Mouse (Mus musculus): ENCODE results near the gene Dolpp1.

Gene Dolpp1

DNA sequence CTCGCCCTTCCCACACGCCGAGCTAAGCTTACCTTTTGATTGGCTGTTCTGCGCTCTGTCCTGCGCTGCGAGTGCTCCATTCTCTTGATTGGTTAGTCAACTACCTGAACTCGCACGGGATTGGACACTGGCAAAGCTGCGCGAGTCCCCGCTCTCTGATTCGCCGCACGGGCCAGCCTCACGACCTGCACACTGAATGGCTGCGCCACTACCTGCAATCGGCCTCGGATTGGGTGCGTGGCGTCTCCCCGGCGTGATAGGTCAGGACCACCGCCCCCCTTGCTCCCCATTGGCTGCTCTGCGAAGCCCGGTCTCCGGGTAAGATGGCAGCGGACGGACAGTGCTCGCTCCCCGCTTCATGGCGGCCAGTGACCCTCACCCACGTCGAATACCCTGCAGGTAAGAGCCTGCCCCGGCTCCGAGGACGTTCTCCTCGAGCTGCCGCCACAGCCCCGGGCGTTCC, at the start of gene Dolpp1:
Gene Dolpp1 (plus strand): TSS at position 141 of the 463 bp plus-strand sequence.
- peak; percentile 98 for DNase-seq (ENCODE audit: low read depth, low spot score)

DNA sequence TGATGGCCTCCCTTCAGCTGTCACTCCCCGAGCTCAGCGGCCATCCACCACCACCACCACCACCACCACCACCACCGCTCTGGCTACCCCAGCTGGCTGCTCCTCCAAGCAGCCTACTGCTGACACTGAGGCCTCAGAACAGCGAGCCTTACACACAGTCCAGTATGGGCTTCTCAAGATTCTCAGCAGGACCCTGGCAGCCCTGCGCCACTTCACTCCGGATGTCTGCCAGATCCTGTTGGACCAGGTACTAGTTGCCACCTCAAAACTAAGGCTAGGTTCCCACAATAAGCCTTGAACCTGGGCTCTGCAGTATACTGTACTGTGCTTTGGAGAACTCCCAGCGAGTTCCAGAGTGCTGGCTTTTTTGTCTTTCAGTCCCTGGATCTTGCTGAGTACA, 49.5 kb upstream of the Dolpp1 start:
- no peak for DNase-seq (ENCODE audit: low read depth, low spot score)

DNA sequence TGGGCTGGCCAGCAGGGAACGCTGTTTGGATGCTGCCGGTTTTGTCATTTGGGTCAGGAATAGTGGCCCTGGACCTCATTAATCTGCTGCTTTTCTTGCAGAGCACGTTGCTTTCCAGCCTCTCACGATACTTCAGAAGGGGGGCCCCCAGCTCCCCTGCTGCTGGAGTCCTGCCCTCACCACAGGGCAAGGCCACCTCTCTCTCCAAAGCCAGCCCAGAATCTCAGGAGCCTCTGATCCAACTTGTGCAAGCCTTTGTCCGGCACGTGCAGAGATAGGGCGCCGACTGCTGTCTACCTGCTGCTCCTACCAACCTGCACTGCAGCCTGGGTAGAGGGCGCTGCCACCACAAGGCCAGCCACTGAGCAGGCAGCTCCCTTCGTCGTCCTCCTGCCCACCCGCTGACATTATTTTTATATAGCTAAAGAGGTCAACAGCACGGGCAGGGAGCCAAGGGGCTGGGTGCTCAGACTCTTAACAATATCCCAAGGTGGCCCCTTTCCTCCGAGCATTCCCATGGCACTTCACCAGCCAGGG, 48.4 kb upstream of the Dolpp1 start:
- DNase-seq (ENCODE audit: low read depth, low spot score), result no peak

DNA sequence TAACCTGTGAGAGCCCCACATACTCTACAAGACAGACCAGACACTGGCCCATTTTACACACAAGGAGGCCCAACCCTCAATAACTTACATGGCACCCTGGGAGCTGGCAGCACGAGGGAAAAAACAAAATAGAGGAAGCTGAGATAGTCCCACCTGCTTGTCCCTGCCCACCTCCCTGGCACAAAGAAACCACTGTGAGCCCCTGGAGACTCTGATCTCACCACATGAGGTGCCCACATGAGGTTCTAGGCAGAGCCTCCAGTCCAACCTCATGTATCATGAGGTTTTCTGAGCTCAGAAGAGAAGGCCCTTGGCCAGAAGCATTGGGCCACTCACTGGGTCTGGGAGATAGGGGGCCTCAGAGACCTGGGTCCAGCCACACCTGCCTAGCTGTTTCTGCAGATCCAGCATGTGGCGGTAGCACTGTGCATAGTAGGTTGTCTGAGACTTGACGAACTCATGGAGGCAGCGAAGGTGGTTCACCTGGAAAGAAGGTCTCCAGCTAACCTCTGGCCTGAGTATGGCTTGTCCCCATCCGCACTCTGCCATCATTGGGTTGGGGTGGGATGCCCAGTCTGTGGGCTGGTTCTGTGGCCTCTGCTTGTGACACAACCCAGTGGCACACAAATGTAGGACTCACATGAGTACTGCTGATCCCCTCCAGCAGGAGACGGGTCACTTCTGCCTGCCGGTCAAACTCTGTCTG, 45.9 kb upstream of the Dolpp1 start:
- DNase-seq (ENCODE audit: low read depth, low spot score), result no peak

DNA sequence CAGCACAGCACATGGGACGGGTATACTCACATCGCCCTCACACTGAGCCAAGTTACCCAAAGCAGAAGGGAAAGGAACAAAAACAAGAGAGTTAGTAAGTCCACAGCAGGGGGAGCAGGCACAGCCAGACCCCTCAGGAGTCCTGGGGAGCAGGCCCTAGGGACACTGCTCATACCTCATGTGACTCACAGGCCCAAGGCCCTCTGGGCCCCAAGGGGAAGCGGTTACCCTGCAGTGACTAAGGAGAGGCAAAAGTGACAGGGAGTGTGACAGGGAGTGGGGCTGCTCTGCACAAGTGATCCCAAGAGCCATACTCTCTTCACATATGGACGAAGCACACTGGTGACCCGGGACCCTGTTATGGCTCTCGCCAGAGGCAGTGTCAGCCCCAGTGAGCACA, 42.9 kb upstream of the Dolpp1 start:
- no peak for DNase-seq (ENCODE audit: low read depth, low spot score)

DNA sequence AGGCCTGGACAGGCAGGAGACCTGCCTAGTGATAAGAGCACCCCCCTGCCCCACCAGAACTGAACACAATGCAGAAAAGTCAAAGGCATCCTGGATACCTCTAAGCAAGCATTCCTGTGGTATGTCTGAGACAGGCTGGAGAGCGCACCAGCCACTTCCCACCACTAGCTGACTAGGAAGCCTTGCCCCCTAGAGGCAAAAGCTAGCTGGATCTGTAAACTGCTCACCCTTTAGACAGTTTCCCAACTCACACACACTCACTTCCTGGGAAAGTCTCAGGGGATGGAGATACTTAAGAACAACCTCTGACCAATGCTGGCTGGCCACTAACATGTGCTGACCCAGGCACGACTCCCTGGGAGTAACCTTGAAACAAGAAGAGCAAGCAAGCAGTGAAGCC, 40.9 kb upstream of the Dolpp1 start:
- DNase-seq (ENCODE audit: low read depth, low spot score), result no peak

DNA sequence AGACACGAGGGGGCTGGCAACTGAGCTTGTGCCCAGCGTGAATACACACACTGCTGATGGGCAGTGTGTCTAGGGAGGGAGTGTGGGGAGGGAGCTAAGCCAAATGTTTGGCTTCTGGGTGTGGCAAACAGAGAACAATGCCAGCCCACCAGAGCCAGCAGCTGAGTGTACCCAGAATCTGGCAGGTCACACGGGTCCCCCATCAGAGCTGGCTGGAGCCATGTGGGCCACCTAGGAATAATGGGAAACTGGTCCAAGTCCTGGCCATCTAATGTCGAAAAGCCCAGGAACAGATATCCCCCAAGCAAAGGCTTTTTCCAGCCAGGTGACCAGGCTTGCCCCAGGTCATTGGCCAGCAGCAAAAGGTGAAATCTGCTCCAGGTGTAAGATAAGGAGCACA, 36.2 kb upstream of the Dolpp1 start:
- no peak for DNase-seq (ENCODE audit: low read depth, low spot score)

DNA sequence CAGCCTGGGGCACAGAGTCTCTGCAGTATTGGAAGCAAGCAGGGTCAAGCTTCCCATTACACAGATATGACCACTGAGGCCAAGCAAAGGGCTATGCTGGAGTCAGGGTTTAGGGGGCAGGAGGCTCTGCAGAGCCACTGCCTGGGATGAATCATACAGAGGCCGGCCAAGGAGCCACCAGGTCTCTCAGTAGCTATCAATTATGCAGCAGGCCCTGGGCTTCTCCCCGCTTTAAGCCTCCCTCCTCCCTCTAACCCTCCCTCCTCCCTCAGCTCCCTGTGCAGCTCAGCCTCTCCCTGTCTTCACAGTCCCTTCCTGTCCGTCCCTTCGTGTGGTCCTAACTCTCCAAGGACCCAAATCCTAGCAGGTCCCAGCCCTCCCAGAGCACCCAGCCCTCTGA, 35.8 kb upstream of the Dolpp1 start:
- no peak for DNase-seq (ENCODE audit: low read depth, low spot score)

DNA sequence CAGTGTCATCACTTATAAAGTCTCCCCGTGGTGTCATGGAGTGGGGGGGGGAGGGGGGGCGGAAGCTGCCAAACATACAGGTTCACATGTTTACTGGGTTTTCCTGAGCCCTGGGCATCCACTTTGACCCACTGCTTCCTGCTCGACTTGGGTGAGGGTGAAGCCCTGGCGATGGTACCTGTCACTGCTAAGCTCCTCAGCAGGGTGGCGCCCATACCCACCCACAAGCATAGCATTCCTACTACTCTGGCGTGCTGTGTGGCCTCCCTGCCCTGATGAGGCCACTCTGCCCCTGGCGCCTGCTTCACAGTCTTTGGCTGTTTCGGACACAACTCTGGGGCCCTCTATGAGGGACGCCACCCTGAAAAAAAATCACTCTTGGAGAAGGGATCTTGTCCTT, 35.1 kb upstream of the Dolpp1 start:
- DNase-seq (ENCODE audit: low read depth, low spot score), result no peak

DNA sequence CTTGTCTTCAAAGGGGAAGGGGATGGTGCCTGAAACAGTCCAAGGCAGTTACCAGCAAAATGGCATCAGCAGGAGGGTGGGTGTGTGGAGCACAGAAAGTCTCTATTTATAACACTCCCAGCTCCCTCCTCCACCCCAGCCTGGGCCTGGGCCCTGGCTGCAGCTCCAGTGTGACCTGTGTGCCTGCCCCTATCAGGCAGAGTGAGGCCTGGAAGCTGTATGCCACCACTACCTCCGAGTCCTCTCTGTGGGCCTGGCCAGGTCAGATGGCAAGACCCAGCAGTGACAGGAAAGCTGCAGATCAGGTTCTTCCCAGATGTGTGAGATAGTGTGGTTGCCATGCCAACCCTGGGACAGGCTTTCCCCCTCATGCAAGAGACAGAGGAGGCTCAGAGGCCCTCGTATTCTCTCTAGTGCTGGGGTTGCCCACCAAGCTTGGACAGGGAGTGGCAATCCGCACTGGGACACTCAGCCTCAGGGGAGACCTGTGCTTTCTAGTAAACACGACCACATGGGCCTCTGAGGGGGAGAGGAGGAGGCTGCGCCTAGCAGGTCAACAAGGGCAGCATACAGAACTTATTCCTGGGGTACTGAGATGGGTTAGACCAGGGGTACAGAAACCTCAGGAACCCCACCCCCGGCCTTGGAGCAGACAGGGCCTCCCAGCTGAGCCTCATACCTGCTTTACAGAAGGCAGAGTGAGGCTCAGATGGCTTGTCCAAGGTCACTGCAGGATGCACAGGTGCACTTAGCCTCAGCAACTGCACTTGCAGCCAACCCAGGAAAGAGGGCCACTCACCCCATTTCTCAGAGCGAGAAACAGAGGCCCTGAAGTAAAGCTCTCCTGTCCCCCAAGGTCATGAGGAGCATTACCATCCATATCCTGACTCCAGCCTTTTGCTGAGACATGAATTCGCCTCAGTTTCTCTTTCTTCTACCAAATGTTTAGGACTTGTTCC, 34.2 kb upstream of the Dolpp1 start:
- DNase-seq (ENCODE audit: low read depth, low spot score), result peak; percentile 13

DNA sequence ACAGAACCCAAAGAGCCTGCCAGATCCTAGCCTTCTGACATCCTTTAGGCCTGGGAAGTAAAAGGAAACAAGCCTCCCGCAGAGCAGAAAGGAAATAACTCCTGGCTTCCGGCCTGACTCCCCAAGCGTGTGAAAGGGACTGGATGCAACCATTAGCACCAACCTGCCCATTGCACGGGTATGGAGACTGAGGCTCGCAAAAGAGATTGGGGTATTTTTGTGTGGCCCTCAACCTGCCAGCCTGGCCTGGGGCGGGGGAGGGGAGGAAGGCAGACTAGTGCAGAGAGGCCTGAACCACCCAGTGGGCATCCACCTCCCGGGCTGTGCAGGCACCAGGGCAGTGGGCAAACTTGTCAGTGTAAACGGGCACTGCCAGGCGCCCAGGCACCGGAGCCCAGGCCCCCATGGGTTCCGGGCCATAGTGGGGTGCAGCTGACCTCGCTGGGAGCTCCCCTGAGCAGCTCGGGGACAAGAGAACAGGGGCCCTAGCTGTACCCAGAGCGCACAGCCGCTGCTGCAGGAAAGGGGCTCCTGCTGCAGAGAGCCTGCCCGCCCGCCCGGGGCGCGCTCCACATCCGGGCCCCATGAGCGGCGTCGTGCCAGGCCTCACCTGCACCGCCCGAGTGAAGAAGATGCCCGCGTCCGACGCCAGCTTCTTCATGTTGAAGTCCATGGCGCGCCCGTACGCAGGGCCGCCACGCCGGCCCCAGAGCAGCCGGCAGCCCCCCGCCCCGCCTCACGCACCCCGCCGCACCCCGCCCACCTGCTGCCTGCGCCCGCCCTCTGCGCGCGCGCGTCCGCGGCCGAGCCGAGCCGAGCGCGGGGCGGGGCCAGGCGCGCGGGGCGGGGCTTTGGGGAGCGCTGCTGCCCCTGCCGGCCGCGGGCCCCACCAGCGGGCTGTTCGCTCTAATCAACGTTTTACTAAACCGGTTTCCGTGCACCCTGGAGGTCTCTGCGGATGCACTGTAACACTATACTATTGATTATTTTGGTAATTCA, 33.2 kb upstream of the Dolpp1 start, which contains the start of gene Sh3glb2:
Gene Sh3glb2 (minus strand): TSS at position 805 of the 999 bp plus-strand sequence.
- DNase-seq (ENCODE audit: low read depth, low spot score), result peak; percentile 94

DNA sequence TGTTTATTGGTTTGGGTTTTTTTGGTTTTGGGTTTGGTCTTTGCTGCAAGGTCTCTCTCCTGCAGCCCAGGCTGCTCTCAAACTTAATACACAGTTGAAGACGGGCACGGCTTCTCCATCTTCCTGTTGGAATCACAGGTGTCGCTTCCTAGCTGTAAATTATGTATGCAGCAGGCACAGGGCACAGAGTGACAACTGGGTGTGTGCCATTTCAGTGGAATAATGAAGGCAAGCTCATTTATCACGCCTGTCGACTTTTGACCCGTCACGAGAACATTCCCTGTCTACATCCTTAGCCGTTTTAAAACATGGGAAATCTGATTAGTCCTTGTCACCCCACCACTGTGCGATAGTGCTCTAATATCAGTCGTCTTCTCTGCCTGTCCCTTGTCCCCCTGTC, 31.4 kb upstream of the Dolpp1 start:
- no peak for DNase-seq (ENCODE audit: low read depth, low spot score)

DNA sequence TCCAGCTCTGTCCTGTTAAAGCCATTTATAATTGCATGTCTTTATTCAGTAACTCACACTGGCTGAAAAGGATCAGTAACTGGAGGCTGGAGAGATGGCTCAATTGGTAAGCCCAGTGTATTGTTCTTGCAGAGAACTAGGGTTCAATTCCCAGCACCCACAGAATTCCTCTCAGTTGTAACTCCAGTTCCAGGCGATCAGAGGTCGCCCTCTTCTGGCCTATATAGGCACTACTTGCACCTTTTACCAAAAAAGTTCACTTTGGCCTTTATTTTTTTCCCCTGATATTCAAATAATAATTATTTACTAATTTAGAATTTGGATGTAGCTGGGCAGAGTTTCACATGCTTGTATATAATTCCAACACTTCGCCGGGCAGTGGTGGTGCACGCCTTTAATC, 29.2 kb upstream of the Dolpp1 start:
- peak; percentile 34 for DNase-seq (ENCODE audit: low read depth, low spot score)

DNA sequence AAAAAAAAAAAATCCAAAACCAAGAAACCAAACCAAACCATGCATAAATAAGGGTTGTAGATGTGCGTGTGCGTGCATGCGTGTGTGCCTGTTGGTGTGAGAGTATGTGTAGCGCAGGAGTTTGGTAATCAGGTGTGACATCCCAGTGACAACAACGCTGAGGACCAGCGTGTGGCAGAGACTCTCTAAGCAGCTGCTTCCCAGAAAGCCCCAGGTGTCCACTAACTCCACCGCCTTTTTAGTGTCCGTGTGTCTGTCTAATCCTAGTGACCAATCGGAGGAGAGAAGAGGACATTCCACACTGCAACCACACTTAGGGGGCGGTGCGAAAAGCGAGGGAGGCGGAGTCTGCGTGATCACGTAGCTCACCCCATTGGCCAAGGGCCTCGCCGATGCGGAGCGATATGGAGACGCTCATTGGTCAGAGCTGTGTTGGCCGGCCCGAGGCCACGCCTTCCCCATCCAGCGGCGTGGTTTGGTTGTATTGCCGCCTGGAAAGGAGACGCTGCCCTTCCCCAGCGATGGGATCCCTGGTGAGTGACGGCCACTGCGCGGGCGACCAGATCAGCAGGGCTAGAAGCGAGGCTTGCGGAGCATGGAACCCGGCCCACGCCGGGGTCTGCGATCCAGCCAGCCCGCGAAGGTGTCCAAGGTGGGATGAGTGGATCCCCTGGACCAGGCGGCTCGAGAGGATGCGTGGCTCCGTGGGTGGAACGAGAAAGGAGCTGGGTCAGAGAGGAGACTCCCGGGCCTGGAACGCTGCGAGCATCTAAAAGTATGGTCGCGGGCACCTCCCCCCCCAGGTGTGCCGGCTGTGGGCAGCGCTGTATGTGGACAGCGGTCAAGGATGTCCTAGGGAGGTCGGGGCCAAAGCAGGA, 28.0 kb upstream of the Dolpp1 start, which contains the start of gene Miga2:
Gene Miga2 (plus strand): TSS at position 461 of the 878 bp plus-strand sequence.
- DNase-seq (ENCODE audit: low read depth, low spot score), result peak; percentile 98

DNA sequence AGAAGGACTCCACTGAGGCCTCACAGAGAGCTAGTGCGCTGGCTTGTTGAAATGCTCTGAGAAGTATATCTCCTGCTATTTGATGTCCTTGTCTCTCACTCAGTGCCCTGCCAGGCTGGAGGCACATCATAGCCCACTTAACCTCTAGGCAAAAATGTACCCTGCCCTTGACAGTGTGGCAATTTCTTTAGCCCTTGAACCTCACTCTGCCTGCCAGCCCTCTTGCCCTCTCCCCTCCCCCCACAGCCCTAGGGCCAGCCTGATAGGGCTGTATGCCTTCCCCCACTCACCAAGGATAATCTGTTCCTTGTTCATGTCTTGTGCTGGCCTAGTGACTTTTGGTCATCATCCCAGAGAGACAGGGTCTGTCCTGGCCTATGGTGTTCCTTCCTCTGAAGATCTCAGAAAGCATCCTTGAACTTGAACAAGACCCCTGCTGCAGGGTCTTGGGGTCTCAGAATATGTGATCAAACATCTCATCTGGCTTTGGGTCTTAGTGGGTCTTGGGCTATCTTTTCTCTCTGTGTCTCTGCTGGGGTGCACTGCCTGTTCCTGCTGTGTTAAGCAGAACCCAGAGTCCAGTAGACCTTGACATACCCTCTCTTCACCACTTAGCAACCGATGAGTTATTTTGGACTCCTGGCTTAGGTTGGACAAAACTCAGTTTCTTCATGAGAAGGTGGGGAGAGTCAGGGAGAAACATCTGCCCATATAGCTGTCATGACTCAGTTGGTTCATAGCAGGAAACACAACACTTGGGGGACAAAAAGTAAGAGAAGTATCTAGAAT, 26.6 kb upstream of the Dolpp1 start:
- DNase-seq (ENCODE audit: low read depth, low spot score), result no peak

DNA sequence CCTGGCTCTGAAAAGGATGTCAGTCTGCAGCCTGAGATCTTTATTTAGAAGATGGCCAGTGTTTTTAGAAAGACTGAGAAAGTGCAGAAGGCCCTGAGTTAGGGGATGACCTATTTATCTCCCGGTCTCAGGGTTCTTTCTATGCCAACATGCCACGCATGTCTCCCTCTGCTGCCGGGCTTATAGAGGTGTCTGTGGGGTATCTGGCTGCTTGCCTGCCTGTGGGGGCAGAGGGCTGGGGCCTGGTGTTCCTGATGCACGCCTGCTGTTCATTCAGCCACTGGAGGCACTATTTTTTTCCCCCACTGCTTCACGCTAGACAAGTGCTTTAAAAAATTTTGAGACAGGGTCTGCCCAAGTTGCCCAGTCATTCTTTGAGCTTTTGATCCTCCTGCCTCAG, 25.9 kb upstream of the Dolpp1 start:
- DNase-seq (ENCODE audit: low read depth, low spot score), result no peak

DNA sequence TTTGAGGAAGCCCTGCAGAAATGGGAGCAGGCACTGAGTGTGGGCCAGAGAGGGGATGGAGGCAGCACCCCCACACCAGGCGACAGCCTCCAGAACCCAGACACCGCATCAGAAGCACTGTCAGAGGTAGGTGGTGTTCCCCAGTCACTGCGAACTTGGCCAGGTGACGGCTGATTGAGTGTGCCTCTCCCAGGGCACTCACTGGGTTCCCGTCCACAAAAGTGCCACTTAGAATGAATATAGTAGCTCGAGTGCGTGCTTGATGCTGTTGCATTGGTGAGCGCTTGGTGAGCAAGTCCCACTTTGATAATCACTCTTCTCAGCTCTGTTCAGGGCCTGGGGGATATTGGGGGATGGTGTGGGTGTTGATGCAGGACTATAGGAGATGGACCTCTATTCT, 20.5 kb upstream of the Dolpp1 start:
- no peak for DNase-seq (ENCODE audit: low read depth, low spot score)

DNA sequence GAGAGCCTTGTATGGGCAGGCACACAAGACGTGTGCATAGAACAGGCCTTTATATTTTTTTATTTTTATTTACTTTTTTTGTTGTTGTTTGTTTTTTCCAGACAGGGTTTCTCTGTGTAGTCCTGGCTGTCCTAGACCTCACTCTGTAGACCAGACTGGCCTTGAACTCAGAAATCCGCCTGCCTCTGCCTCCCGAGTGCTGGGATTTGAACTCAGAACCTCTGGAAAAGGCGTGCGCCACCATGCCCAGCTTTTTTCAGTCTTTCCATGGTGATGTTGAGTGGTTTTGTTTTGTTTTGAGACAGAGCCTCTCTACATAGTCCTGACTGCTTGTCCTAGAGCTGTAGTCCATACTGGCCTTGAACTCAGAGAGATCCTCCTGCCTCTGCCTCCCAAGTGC, 19.3 kb upstream of the Dolpp1 start:
- no peak for DNase-seq (ENCODE audit: low read depth, low spot score)

DNA sequence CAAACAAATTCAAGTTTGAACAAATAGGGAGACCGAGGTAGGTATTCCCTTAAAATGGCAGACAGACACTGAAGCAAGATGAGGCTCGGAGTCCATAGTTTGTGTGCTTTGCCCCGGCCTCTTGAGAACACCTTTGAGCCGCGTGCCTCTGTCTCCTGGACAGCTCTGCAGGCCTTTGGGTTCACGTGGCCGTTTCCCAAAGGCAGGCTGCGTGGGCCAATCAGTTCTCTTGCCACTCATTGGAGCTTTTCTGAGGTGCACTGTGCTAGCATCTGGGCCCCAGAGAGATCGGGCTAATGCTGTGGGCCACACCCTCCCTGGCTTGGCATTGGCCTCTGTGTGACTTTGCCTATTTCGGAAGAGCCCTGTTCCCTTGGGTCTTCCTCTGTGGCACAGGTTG, 16.2 kb upstream of the Dolpp1 start:
- no peak for DNase-seq (ENCODE audit: low read depth, low spot score)

Measured in CD4-positive, CD25-positive, alpha-beta regulatory T cell, adult 2 months (primary cell).